ENCODE assay signal across 8 mouse cellular contexts in the genomic region with DNA sequence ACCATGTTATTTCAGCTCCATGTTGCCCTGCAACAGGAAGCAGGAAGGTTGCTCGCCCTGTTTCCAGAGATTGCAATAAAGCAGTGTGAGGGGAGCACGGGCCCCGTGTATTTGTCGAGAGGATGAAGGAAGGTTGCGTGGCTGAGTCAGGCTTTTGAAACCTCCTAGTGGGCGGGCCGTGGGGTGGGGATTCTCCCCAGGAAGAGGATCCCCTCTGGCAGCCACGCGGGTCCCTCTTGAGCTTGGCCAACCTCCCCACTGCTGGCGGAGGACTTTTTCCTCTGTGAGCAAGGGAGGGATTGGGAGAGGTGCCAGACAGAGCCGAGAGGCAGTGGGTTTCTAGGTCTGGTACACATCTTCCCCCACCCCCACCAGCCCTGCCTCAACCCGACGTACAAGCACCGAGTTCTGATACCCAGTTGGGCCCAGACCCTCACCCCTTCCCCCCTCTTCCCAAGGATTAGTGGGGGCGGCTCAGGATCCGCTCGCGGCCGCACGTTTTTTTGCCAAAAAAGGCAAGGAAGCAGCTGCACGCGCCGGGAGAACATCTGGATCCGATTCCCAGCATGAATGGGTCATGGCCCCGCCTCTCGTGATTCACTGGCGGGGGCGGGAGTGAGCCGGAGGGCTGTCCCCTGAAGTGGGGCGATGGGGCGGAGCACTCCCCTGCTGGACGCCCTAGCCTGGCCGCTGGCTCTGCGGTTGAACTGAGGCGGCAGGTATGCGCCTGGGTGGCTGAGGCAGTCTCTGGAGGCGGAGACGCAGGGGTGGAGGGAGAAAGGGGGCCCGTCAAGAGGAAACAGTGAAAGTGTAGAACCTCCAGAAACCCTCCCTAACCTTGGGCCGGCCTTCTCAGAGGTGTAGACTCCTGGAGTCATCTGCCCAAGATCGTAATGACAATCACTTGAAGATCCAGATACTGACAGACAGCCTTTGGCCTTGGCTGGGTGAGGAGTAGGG. TPM values are rescaled to one million over a fixed set of nuclear protein-coding genes. Genes with fewer than 3 reads are reported as not detected.
DNase-seq lines count a peak whose midpoint lies in the region; ATAC-seq and TF ChIP-seq lines count a peak whose summit lies in the region.

No protein-coding gene starts in this region.

- 0 out of 2 replicates have a peak overlapping the region, but pooled peaks have one; percentile 34 for H3K9ac ChIP-seq in hindbrain, embryonic 15.5 days

- peaks cover 73% of the 10 kb centered on the region for H3K4me1 ChIP-seq in G1E (ENCODE audit: insufficient read depth, low read depth, low read length)
- H3K4me1 ChIP-seq in hindbrain, embryonic 15.5 days (replicated peaks) = peaks cover 32% of the 10 kb centered on the region

- H3K4me2 ChIP-seq in hindbrain, embryonic 15.5 days = peak overlapping the region; percentile 60

- WGBS in hindbrain, embryonic 15.5 days = 2% methylated on average over 41 of the region's 41 CpGs

- H3K27me3 ChIP-seq in G1E (ENCODE audit: insufficient read depth, low read length) = no peaks in the 10 kb centered on the region
- H3K27me3 ChIP-seq in hindbrain, embryonic 15.5 days = peaks cover 21% of the 10 kb centered on the region

- peak; percentile 87 for DNase-seq in G1E (ENCODE audit: low spot score)
- DNase-seq in gastrocnemius, adult 18-20 months (ENCODE audit: low spot score) = peak; percentile 92
- DNase-seq in left cerebral cortex, adult 8-10 months (ENCODE audit: low spot score in 2 of 2) = peak; percentile 50 to 61
- peak; percentile 77 for DNase-seq in right cerebral cortex, adult 18-20 months
- peak; percentile 80 for DNase-seq in urinary bladder, adult 2 months (ENCODE audit: low spot score)

- peak; percentile 93 for ATAC-seq in G1E (ENCODE audit: extremely low read depth, insufficient number of reproducible peaks, low FRiP score, poor library complexity, severe bottlenecking)
- peak; percentile 68 for ATAC-seq in common myeloid progenitor, adult 5-6 weeks (replicated peaks; ENCODE audit: low read depth, poor library complexity, severe bottlenecking)
- ATAC-seq in hindbrain, embryonic 15.5 days (ENCODE audit: low FRiP score, low read depth) = 0 out of 2 replicates have a peak, but pooled peaks have one; percentile 21
- ATAC-seq in megakaryocyte, adult 5-6 weeks (ENCODE audit: poor library complexity, severe bottlenecking) = peak; percentile 75

- peak overlapping the region; percentile 51; the same call in 1 of the 2 replicates for H3K27ac ChIP-seq in hindbrain, embryonic 15.5 days (replicated peaks)

- H3K9me3 ChIP-seq in G1E (replicated peaks) = peaks cover 4% of the 10 kb centered on the region; the same call in 1 of the 2 replicates
- no peaks in the 10 kb centered on the region for H3K9me3 ChIP-seq in hindbrain, embryonic 15.5 days

- no peak for TF ChIP-seq CTCF in G1E (IDR thresholded peaks at IDR 0.05; ENCODE audit: low read depth, low read length)

- peaks cover 51% of the 10 kb centered on the region for H3K36me3 ChIP-seq in G1E (replicated peaks)
- H3K36me3 ChIP-seq in hindbrain, embryonic 15.5 days = no peaks in the 10 kb centered on the region

- peak overlapping the region; percentile 71 for H3K4me3 ChIP-seq in G1E (ENCODE audit: low read depth, low read length)
- peak overlapping the region; percentile 31 for H3K4me3 ChIP-seq in hindbrain, embryonic 15.5 days

RNA-seq across cellular contexts. Expression of a gene that starts 5.8 kb away (rescaled TPM):
- total RNA-seq in G1E (2014; fragmentation: Nextera tagmentation) (106 and 126 TPM in 2 replicates), G1E (2017) (168 and 172 TPM in 2 replicates)
- 53.7 and 56.7 TPM in 2 replicates for polyA plus RNA-seq in G1E (2012)
- total RNA-seq in common myeloid progenitor, adult 5-6 weeks (2017) = 162 and 189 TPM in 2 replicates
- total RNA-seq in gastrocnemius, adult 18-20 months (2021) = 10 to 100 TPM; 12.7 to 13.9 TPM
- polyA plus RNA-seq in hindbrain, embryonic 15.5 days (2015; fragmentation: Nextera tagmentation; extraction: Ambion mirVana) = 96.2 and 106 TPM in 2 replicates
- 10 to 100 TPM; 32.4 to 39.9 (median 35.4) TPM for total RNA-seq in left cerebral cortex, adult 8-10 months (2022)
- 58.3 and 58.6 TPM in 2 replicates for total RNA-seq in megakaryocyte, adult 5-6 weeks (2015)
- 88.3 and 100 TPM in 2 replicates for total RNA-seq in megakaryocyte, adult 5-6 weeks (2017)
- polyA plus RNA-seq in urinary bladder, adult 2 months (2012; rRNA removed) = 38.1 and 40.4 TPM in 2 replicates

RNA-seq across cellular contexts. Expression of a gene that starts 8.3 kb away (rescaled TPM):
- total RNA-seq in G1E (2014; fragmentation: Nextera tagmentation) = 22.9 and 29.7 TPM in 2 replicates
- 13.5 and 15.2 TPM in 2 replicates for total RNA-seq in G1E (2017)
- 27.6 and 28.2 TPM in 2 replicates for polyA plus RNA-seq in G1E (2012)
- total RNA-seq in common myeloid progenitor, adult 5-6 weeks (2017) = 4.1 and 5.3 TPM in 2 replicates
- total RNA-seq in gastrocnemius, adult 18-20 months (2021) = 100 to 1,000 TPM; 271 to 315 TPM
- 1.6 and 2.8 TPM in 2 replicates for polyA plus RNA-seq in hindbrain, embryonic 15.5 days (2015; fragmentation: Nextera tagmentation; extraction: Ambion mirVana)
- 1 to 10 TPM; 1.4 to 3.1 (median 1.7) TPM for total RNA-seq in left cerebral cortex, adult 8-10 months (2022)
- 11.5 and 11.7 TPM in 2 replicates for total RNA-seq in megakaryocyte, adult 5-6 weeks (2015)
- 4.2 and 5.0 TPM in 2 replicates for total RNA-seq in megakaryocyte, adult 5-6 weeks (2017)
- polyA plus RNA-seq in urinary bladder, adult 2 months (2012; rRNA removed) = 2.7 and 5.2 TPM in 2 replicates

RNA-seq across cellular contexts. Expression of a gene that starts 15.4 kb away (rescaled TPM):
- total RNA-seq in G1E (2014; fragmentation: Nextera tagmentation) = 80.4 and 94.2 TPM in 2 replicates
- 69.2 and 94.3 TPM in 2 replicates for total RNA-seq in G1E (2017)
- polyA plus RNA-seq in G1E (2012) = 12.6 and 16.7 TPM in 2 replicates
- 86.8 and 98.8 TPM in 2 replicates for total RNA-seq in common myeloid progenitor, adult 5-6 weeks (2017)
- 10 to 100 TPM; 18.4 to 22.7 TPM for total RNA-seq in gastrocnemius, adult 18-20 months (2021)
- 39.1 and 39.5 TPM in 2 replicates for polyA plus RNA-seq in hindbrain, embryonic 15.5 days (2015; fragmentation: Nextera tagmentation; extraction: Ambion mirVana)
- total RNA-seq in left cerebral cortex, adult 8-10 months (2022) = 10 to 100 TPM; 13.2 to 16.9 (median 16.3) TPM
- total RNA-seq in megakaryocyte, adult 5-6 weeks (2015) = 39.3 and 42.0 TPM in 2 replicates
- 34.1 and 39.4 TPM in 2 replicates for total RNA-seq in megakaryocyte, adult 5-6 weeks (2017)
- 31.6 and 32.9 TPM in 2 replicates for polyA plus RNA-seq in urinary bladder, adult 2 months (2012; rRNA removed)

RNA-seq across cellular contexts. Expression of a gene that starts 32.9 kb away (rescaled TPM):
- total RNA-seq in G1E (2014; fragmentation: Nextera tagmentation) (127 and 141 TPM in 2 replicates), G1E (2017) (119 and 128 TPM in 2 replicates)
- polyA plus RNA-seq in G1E (2012) = 48.3 and 51.4 TPM in 2 replicates
- total RNA-seq in common myeloid progenitor, adult 5-6 weeks (2017) = 32.2 and 50.2 TPM in 2 replicates
- 1 to 10 TPM; 7.4 to 8.1 TPM for total RNA-seq in gastrocnemius, adult 18-20 months (2021)
- polyA plus RNA-seq in hindbrain, embryonic 15.5 days (2015; fragmentation: Nextera tagmentation; extraction: Ambion mirVana) = 22.9 and 26.1 TPM in 2 replicates
- total RNA-seq in left cerebral cortex, adult 8-10 months (2022) = 10 to 100 TPM; 37.0 to 47.9 (median 44.4) TPM
- 32.6 and 45.0 TPM in 2 replicates for total RNA-seq in megakaryocyte, adult 5-6 weeks (2015)
- 40.7 and 48.4 TPM in 2 replicates for total RNA-seq in megakaryocyte, adult 5-6 weeks (2017)
- 30.0 and 34.8 TPM in 2 replicates for polyA plus RNA-seq in urinary bladder, adult 2 months (2012; rRNA removed)

RNA-seq across cellular contexts. Expression of a gene that starts 52.2 kb away (rescaled TPM):
- total RNA-seq in G1E (2014; fragmentation: Nextera tagmentation) (not detected in 2 replicates), G1E (2017) (0.05 TPM in 1 of 2 replicates, not detected in the other)
- polyA plus RNA-seq in G1E (2012) = not detected in 2 replicates
- total RNA-seq in common myeloid progenitor, adult 5-6 weeks (2017) = not detected in 2 replicates
- total RNA-seq in gastrocnemius, adult 18-20 months (2021) = under 1 TPM; 0.31 to 0.39 TPM
- polyA plus RNA-seq in hindbrain, embryonic 15.5 days (2015; fragmentation: Nextera tagmentation; extraction: Ambion mirVana) = 7.9 and 13.4 TPM in 2 replicates
- 10 to 100 TPM; 15.9 to 20.5 (median 18.3) TPM for total RNA-seq in left cerebral cortex, adult 8-10 months (2022)
- not detected in 2 replicates for total RNA-seq in megakaryocyte, adult 5-6 weeks (2015)
- total RNA-seq in megakaryocyte, adult 5-6 weeks (2017) = not detected in 2 replicates
- polyA plus RNA-seq in urinary bladder, adult 2 months (2012; rRNA removed) = 0.14 and 0.18 TPM in 2 replicates

Comparison
In these comparisons a context has a peak if more than half of its experiments do, and no peak if none do; other contexts are left out.
1. Peak in every context shown above with its lines: DNase-seq, ATAC-seq, H3K4me3 ChIP-seq and H3K27ac ChIP-seq.
2. ATAC-seq: peak in every context shown above with its lines; median percentile 93 in G1E; 75 in megakaryocyte, adult 5-6 weeks; 68 in common myeloid progenitor, adult 5-6 weeks; 21 in hindbrain, embryonic 15.5 days.
3. RNA of a gene that starts 8.3 kb away (total RNA-seq): 271 to 315 TPM in gastrocnemius, adult 18-20 months; 13.5 to 29.7 TPM in G1E, 4.2 to 11.7 TPM in megakaryocyte, adult 5-6 weeks, 4.1 to 5.3 TPM in common myeloid progenitor, adult 5-6 weeks and 1.4 to 3.1 TPM in left cerebral cortex, adult 8-10 months; every median in the first group is over 4 times any median in the second.